Mouse (Mus musculus): ENCODE results near the gene Slc32a1. TPM values are rescaled to one million over a fixed set of nuclear protein-coding genes. Genes with fewer than 3 reads are reported as not detected.

Slc32a1 gene
- total and polyA plus RNA-seq, 2 experiments from 2014 or later: not detected

DNA sequence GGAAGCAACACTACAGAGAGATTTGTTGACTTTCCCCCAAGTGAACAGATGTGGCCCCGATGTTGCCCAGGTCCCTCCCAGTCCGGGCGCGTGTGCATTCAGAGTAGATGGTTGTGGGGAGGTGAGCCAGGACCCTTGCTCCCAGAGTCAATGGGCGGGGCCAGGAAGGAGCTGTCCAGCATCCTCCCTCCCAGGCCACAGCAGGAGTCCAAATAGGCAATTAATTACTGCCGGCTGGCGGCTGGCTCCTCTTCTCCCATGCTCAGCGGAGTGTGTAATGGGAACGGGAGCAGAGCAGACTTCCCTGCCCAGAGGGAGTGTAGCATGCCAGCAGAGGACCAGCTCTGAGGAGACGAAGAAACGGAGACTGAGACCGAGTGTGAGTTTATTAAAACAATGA lies 15.5 kb upstream of the Slc32a1 start:
- TF ChIP-seq EP300 (IDR thresholded peaks at IDR 0.05; ENCODE audit: low read depth) (no peak), CTCF (IDR thresholded peaks at IDR 0.05; ENCODE audit: low read depth) (no peak)
- H3K9me3 ChIP-seq (replicated peaks; ENCODE audit: control insufficient read depth, low read length): no peaks in the 10 kb centered on the region
- no peak overlapping the region for H3K4me2 ChIP-seq (ENCODE audit: low read depth, low read length)
- H3K27ac ChIP-seq (ENCODE audit: low read depth): no peak overlapping the region
- ATAC-seq (ENCODE audit: insufficient read depth, low read depth): no peak
- WGBS: under 1% methylated on average over 12 of the region's 12 CpGs
- no peak overlapping the region for H3K9ac ChIP-seq (replicated peaks; ENCODE audit: low read depth, low read length)
- no peaks in the 10 kb centered on the region for H3K36me3 ChIP-seq (replicated peaks; ENCODE audit: control insufficient read depth, insufficient read depth, low read length)
- H3K27me3 ChIP-seq (ENCODE audit: control insufficient read depth, insufficient read depth, low read length): peaks cover 19% of the 10 kb centered on the region
- no peak overlapping the region for H3K4me3 ChIP-seq (ENCODE audit: low read depth, low read length)
- no peaks in the 10 kb centered on the region for H3K4me1 ChIP-seq (ENCODE audit: control insufficient read depth, insufficient read depth)
- no peak for DNase-seq (ENCODE audit: low spot score)

- no peaks in the 10 kb centered on the region for H3K36me3 ChIP-seq (replicated peaks; ENCODE audit: control insufficient read depth, insufficient read depth, low read length)
- H3K27me3 ChIP-seq (ENCODE audit: control insufficient read depth, insufficient read depth, low read length): peaks cover 23% of the 10 kb centered on the region
- DNase-seq (ENCODE audit: low spot score): no peak
- no peaks in the 10 kb centered on the region for H3K4me1 ChIP-seq (ENCODE audit: control insufficient read depth, insufficient read depth)
- no peak overlapping the region for H3K27ac ChIP-seq (ENCODE audit: low read depth)
- TF ChIP-seq EP300 (IDR thresholded peaks at IDR 0.05; ENCODE audit: low read depth) (no peak), CTCF (IDR thresholded peaks at IDR 0.05; ENCODE audit: low read depth) (no peak)
- no peak for ATAC-seq (ENCODE audit: insufficient read depth, low read depth)
- H3K9ac ChIP-seq (replicated peaks; ENCODE audit: low read depth, low read length): no peak overlapping the region
- 28% methylated on average over 7 of the region's 7 CpGs for WGBS
- H3K4me2 ChIP-seq (ENCODE audit: low read depth, low read length): no peak overlapping the region
- no peak overlapping the region for H3K4me3 ChIP-seq (ENCODE audit: low read depth, low read length)
- H3K9me3 ChIP-seq (replicated peaks; ENCODE audit: control insufficient read depth, low read length): no peaks in the 10 kb centered on the region
Measured at GRCm38 (mm10) chr2:158595577-158595976, 15.0 kb upstream of the Slc32a1 start.

DNA sequence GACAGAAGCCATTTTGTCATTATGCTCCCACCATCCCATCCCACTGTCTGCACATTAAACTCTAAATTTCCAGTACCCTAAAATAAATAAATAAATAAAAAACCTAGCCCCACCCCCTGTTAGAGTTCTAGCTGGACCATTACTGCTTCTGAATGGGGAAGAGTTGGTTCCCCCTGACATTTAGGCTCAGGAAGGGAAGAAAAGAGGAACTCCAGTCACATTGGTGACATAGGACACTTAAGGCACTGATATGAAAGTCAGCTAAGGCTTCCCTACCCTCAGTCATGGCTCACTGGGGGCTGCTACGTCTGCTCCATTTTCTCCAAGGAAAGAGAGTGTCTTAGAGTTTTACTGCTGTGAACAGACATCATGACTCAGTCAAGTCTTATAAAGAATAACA lies 13.8 kb upstream of the Slc32a1 start:
- H3K27me3 ChIP-seq (ENCODE audit: control insufficient read depth, insufficient read depth, low read length): peaks cover 34% of the 10 kb centered on the region
- WGBS: 38% methylated on average over 1 of the region's 1 CpGs

GRCm38 (mm10) chr2:158600517-158600916 lies 10.1 kb upstream of the Slc32a1 start:
- H3K9me3 ChIP-seq (replicated peaks; ENCODE audit: control insufficient read depth, low read length): no peaks in the 10 kb centered on the region
- 13% methylated on average over 3 of the region's 3 CpGs for WGBS
- TF ChIP-seq EP300 (IDR thresholded peaks at IDR 0.05; ENCODE audit: low read depth): no peak
- TF ChIP-seq CTCF (IDR thresholded peaks at IDR 0.05; ENCODE audit: low read depth): no peak

More for the DNA sequence above, 13.8 kb upstream of the Slc32a1 start:
- H3K27ac ChIP-seq (ENCODE audit: low read depth): no peak overlapping the region
- TF ChIP-seq EP300 (IDR thresholded peaks at IDR 0.05; ENCODE audit: low read depth) (no peak), CTCF (IDR thresholded peaks at IDR 0.05; ENCODE audit: low read depth) (no peak)
- H3K4me3 ChIP-seq (ENCODE audit: low read depth, low read length): no peak overlapping the region
- DNase-seq (ENCODE audit: low spot score) (no peak), ATAC-seq (ENCODE audit: insufficient read depth, low read depth) (no peak)
- no peaks in the 10 kb centered on the region for H3K4me1 ChIP-seq (ENCODE audit: control insufficient read depth, insufficient read depth)
- H3K4me2 ChIP-seq (ENCODE audit: low read depth, low read length): no peak overlapping the region
- H3K9me3 ChIP-seq (replicated peaks; ENCODE audit: control insufficient read depth, low read length): no peaks in the 10 kb centered on the region
- H3K9ac ChIP-seq (replicated peaks; ENCODE audit: low read depth, low read length): no peak overlapping the region
- H3K36me3 ChIP-seq (replicated peaks; ENCODE audit: control insufficient read depth, insufficient read depth, low read length): no peaks in the 10 kb centered on the region

GRCm38 (mm10) chr2:158601326-158601725 lies 9.2 kb upstream of the Slc32a1 start:
- no peak for TF ChIP-seq CTCF (IDR thresholded peaks at IDR 0.05; ENCODE audit: low read depth)
- TF ChIP-seq EP300 (IDR thresholded peaks at IDR 0.05; ENCODE audit: low read depth): no peak
- no peaks in the 10 kb centered on the region for H3K4me1 ChIP-seq (ENCODE audit: control insufficient read depth, insufficient read depth)
- DNase-seq (ENCODE audit: low spot score): no peak
- no peak overlapping the region for H3K9ac ChIP-seq (replicated peaks; ENCODE audit: low read depth, low read length)
- H3K4me2 ChIP-seq (ENCODE audit: low read depth, low read length): no peak overlapping the region
- WGBS: 67% methylated on average over 1 of the region's 1 CpGs
- no peak overlapping the region for H3K27ac ChIP-seq (ENCODE audit: low read depth)
- no peaks in the 10 kb centered on the region for H3K9me3 ChIP-seq (replicated peaks; ENCODE audit: control insufficient read depth, low read length)
- no peak overlapping the region for H3K4me3 ChIP-seq (ENCODE audit: low read depth, low read length)
- no peak for ATAC-seq (ENCODE audit: insufficient read depth, low read depth)
- H3K27me3 ChIP-seq (ENCODE audit: control insufficient read depth, insufficient read depth, low read length): peaks cover 52% of the 10 kb centered on the region
- no peaks in the 10 kb centered on the region for H3K36me3 ChIP-seq (replicated peaks; ENCODE audit: control insufficient read depth, insufficient read depth, low read length)

More at GRCm38 (mm10) chr2:158600517-158600916, 10.1 kb upstream of the Slc32a1 start:
- Histone ChIP-seq H3K4me1 (ENCODE audit: control insufficient read depth, insufficient read depth) (no peaks in the 10 kb centered on the region), H3K9ac (replicated peaks; ENCODE audit: low read depth, low read length) (no peak overlapping the region), H3K27me3 (ENCODE audit: control insufficient read depth, insufficient read depth, low read length) (peaks cover 47% of the 10 kb centered on the region), H3K36me3 (replicated peaks; ENCODE audit: control insufficient read depth, insufficient read depth, low read length) (no peaks in the 10 kb centered on the region), H3K4me3 (ENCODE audit: low read depth, low read length) (no peak overlapping the region), H3K4me2 (ENCODE audit: low read depth, low read length) (no peak overlapping the region), H3K27ac (ENCODE audit: low read depth) (no peak overlapping the region)
- ATAC-seq (ENCODE audit: insufficient read depth, low read depth) (no peak), DNase-seq (ENCODE audit: low spot score) (no peak)

GRCm38 (mm10) chr2:158602663-158603062 lies 7.9 kb upstream of the Slc32a1 start:
- Histone ChIP-seq H3K9ac (replicated peaks; ENCODE audit: low read depth, low read length) (no peak overlapping the region), H3K4me2 (ENCODE audit: low read depth, low read length) (no peak overlapping the region), H3K4me1 (ENCODE audit: control insufficient read depth, insufficient read depth) (no peaks in the 10 kb centered on the region), H3K27me3 (ENCODE audit: control insufficient read depth, insufficient read depth, low read length) (peaks cover 65% of the 10 kb centered on the region), H3K9me3 (replicated peaks; ENCODE audit: control insufficient read depth, low read length) (no peaks in the 10 kb centered on the region), H3K4me3 (ENCODE audit: low read depth, low read length) (no peak overlapping the region), H3K27ac (ENCODE audit: low read depth) (no peak overlapping the region), H3K36me3 (replicated peaks; ENCODE audit: control insufficient read depth, insufficient read depth, low read length) (no peaks in the 10 kb centered on the region)
- DNase-seq (ENCODE audit: low spot score) (no peak), ATAC-seq (ENCODE audit: insufficient read depth, low read depth) (no peak)
- 39% methylated on average over 15 of the region's 15 CpGs for WGBS
- TF ChIP-seq EP300 (IDR thresholded peaks at IDR 0.05; ENCODE audit: low read depth) (no peak), CTCF (IDR thresholded peaks at IDR 0.05; ENCODE audit: low read depth) (no peak)

Data from heart, postnatal 0 days (tissue).